Mouse (Mus musculus): ENCODE results near the gene Acot8.

DNA sequence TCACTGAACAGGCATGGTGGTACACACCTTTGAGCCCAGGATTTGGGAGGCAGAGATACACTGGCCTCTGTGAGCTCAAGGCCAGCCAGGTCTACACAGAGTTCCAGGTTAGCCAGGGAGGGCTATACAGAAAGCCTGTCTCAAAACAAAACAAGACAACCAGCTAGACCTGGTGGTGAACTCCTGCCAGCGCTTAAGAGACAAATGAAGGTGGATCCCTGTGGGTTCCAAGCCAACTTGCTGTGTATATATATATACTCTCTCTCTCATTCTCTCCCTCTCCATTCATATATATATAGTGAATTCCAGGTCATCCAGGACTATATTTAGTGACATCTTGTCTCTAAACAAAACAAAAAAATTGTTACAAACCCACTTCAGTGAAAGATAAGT lies 765 bp downstream of the Acot8 start:
- no peak for TF ChIP-seq POLR2A (IDR thresholded peaks at IDR 0.05; ENCODE audit: borderline replicate concordance, insufficient read depth, low read length)
- TF ChIP-seq CTCF (IDR thresholded peaks at IDR 0.05; ENCODE audit: borderline replicate concordance, insufficient read depth, low read depth, low read length): no peak

All from cerebellum, adult 2 months (tissue).